Mouse (Mus musculus) neural tube, embryonic 12.5 days (tissue): ENCODE results near the gene Wrb. TPM values are rescaled to one million over a fixed set of nuclear protein-coding genes. Genes with fewer than 3 reads are reported as not detected.
A peak's percentile ranks its signal among the peaks of the same experiment; 100 is the strongest.
"Not testable (repeated sequence)": the region's sequence is repeated elsewhere in the genome, so short reads cannot be mapped to it uniquely, and the experiment has no call there.

ENCODE experiments used
- ATAC-seq: fragments of 200-750 bp; cut with Nextera tagmentation; 2 replicates; pipeline ENCODE4 v1.8.0; 2017; ENCODE audit warnings: low read depth, mild to moderate bottlenecking, moderate TSS enrichment, moderate library complexity; ENCODE audit not compliant: low FRiP score
- H3K27ac ChIP-seq: fragments of 300-500 bp; sonication (generic); 2 replicates; pipeline ENCODE4 v1.5.1; 2016
- H3K27me3 ChIP-seq: fragments of 300-500 bp; sonication (generic); replicated peaks from 2 replicates; pipeline ENCODE4 v1.6.1; 2016; ENCODE audit warnings: mild to moderate bottlenecking
- H3K36me3 ChIP-seq: fragments of 300-500 bp; sonication (generic); 2 replicates; pipeline ENCODE4 v1.6.1; 2016; ENCODE audit warnings: mild to moderate bottlenecking
- H3K4me1 ChIP-seq: fragments of 300-500 bp; sonication (generic); 2 replicates; pipeline ENCODE4 v1.6.1; 2016
- H3K4me2 ChIP-seq: fragments of 300-500 bp; sonication (generic); replicated peaks from 2 replicates; pipeline ENCODE4 v1.6.1; 2016; ENCODE audit warnings: mild to moderate bottlenecking
- H3K4me3 ChIP-seq: fragments of 300-500 bp; sonication (generic); 2 replicates; pipeline ENCODE4 v1.5.1; 2016
- H3K9ac ChIP-seq: fragments of 300-500 bp; sonication (generic); 2 replicates; pipeline ENCODE4 v1.6.1; 2016; ENCODE audit warnings: mild to moderate bottlenecking
- H3K9me3 ChIP-seq: fragments of 300-500 bp; sonication (generic); 2 replicates; pipeline ENCODE4 v1.6.1; 2016; ENCODE audit warnings: mild to moderate bottlenecking
- WGBS: fragments of 180-500 bp; shearing (Covaris S2); methylation state at CpG from one replicate; pipeline ENCODE4 v1.1.7; 2016; 5-methylcytosine and 5-hydroxymethylcytosine counted together
- polyA plus RNA-seq: library from polyadenylated mRNA; unstranded; fragments of >200 nt; fragmentation: Nextera tagmentation; extraction: Ambion mirVana; gene quantifications from 2 replicates; pipeline ENCODE4 v1.2.1, GENCODE M21; 2016

Wrb gene
- polyA plus RNA-seq, result 120 and 123 TPM in 2 replicates

DNA sequence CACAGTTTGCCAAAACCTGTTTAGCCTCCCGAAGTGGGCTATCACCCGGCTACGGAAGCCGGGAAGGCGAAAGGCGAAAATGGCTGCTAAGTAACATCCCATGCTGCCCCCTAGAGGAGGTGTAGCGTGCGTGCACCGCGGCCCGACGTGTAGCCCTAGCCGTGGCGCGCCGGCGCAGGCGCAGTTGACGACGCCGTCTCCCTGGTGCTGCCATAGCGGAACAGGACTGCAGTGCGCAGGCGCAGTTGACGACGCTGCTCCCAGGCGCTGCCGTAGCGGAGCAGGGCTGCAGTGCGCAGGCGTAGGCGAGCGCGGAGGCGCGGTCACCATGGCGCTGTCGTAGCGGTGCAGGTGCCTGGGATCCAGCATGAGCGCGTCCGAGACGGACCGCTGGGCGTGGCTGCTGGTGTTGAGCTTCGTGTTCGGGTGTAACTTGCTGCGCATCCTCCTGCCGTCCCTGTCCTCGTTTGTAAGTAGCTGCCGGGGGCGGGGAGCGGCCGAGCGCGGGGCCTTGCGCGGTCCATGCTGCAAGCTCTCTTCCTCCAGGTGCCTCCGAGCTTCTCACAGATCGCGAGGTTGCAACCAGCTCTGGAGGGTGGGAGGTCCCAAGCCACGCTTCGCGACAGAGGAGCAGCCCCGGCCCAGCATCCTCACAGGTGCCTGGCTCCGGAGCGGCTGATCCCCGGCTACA is at the start of gene Wrb:
Gene Wrb (plus strand): TSS at position 298 of the 691 bp plus-strand sequence.
- peak; percentile 98 for ATAC-seq
- H3K4me2 ChIP-seq, result peak within 1 kb of the TSS; percentile 78
- H3K9me3 ChIP-seq, result no peaks in the 10 kb centered on the region
- peak within 1 kb of the TSS; percentile 81 for H3K9ac ChIP-seq
- no peaks in the 10 kb centered on the region for H3K27me3 ChIP-seq
- H3K27ac ChIP-seq, result 0 out of 2 replicates have a peak within 1 kb of the TSS, but pooled peaks have one; percentile 50
- WGBS, result under 1% methylated on average over 68 of the region's 68 CpGs
- H3K4me3 ChIP-seq, result peak within 1 kb of the TSS; percentile 84
- H3K36me3 ChIP-seq, result no peaks in the 10 kb centered on the region
- peaks cover 11% of the 10 kb centered on the region for H3K4me1 ChIP-seq

DNA sequence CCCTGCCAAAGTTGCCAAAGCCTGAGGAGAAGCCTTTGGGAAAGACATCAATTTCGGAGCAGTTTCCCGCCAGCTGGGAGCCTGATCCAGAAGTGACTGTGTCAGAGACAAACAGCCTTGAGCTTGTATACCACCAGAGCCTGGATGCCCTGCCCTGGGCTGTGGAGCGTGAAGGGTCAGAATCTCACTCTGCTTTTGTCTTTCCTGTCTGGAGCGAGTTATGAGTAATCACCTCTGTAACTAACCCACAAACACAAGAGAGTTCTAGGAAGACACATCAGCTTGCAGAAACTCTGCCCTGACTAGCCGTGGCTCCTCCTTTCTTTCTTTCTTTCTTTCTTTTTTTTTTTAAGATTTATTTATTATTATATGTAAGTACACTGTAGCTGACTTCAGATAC is 49.2 kb upstream of the Wrb start:
- Histone ChIP-seq H3K9me3 (no peaks in the 10 kb centered on the region), H3K4me2 (no peak overlapping the region), H3K4me3 (no peak overlapping the region), H3K27me3 (no peaks in the 10 kb centered on the region), H3K4me1 (no peaks in the 10 kb centered on the region), H3K36me3 (no peaks in the 10 kb centered on the region), H3K9ac (no peak overlapping the region), H3K27ac (no peak overlapping the region)
- ATAC-seq, result no peak
- 92% methylated on average over 5 of the region's 5 CpGs for WGBS

DNA sequence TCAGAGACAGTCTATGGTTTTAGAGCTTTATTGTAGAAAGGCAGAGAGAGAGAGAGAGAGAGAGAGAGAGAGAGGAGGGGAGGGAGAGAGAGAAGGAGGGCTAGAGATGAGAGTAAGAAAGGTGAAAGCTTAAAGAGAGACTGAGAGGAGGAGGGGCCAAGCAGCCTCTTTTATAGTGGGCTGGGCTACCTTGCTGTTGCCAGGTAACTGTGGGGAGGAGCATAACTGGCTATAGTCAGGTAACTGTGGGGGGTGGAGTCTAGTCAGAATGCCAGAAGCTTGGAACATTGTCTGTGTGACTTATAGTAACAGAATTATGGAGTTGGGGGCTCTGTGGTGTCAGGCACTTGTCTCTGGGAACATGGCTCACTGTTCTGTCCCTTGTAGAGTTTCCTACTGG is 47.4 kb upstream of the Wrb start:
- H3K4me1 ChIP-seq, H3K27me3 ChIP-seq, H3K9ac ChIP-seq, H3K27ac ChIP-seq, H3K9me3 ChIP-seq, H3K4me3 ChIP-seq, H3K36me3 ChIP-seq, H3K4me2 ChIP-seq, ATAC-seq: not testable (repeated sequence)

DNA sequence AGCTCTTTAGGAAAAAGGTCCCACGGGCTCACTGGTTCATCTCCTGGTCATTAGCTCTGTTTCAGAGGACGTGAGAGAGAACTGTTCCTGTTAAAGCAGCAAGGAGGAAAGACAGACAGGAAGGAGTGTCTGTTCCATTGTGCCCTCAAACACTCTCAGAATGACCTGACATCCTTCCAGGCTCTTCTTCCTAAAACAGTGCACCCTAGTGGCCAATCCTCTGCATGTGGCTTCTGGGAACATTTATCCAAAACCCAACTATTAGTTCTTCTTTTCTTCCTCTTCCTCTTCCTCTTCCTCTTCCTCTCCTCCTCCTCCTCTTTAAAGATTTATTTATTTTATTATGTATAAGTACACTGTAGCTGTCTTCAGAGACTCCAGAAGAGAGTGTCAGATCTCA is 42.2 kb upstream of the Wrb start:
- Histone ChIP-seq H3K4me3 (no peak overlapping the region), H3K27me3 (no peaks in the 10 kb centered on the region), H3K9me3 (no peaks in the 10 kb centered on the region), H3K4me1 (no peaks in the 10 kb centered on the region), H3K4me2 (no peak overlapping the region), H3K27ac (no peak overlapping the region), H3K9ac (no peak overlapping the region), H3K36me3 (no peaks in the 10 kb centered on the region)
- WGBS, result 41% methylated on average over 2 of the region's 2 CpGs
- ATAC-seq, result no peak

DNA sequence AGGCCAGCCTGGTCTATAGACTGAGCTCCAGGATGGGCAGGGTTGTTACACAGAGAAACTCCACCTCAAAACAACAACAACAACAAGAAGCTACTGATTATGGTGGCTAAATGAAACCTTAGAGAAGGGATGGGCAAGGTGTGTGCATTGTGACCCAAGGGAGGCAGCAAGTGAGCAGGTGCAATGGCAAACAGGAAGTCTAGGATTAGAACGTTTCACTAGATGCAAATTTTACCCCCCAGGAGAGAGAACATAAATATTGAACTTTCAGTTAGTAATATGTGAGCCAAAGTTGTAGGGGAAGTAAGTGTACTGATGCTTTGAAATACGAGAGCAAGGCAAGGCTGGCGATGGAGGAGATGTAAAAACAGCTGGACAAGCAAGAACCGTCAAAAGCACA is 35.5 kb upstream of the Wrb start:
- no peak for ATAC-seq
- Histone ChIP-seq H3K9me3 (no peaks in the 10 kb centered on the region), H3K27me3 (no peaks in the 10 kb centered on the region), H3K4me1 (no peaks in the 10 kb centered on the region), H3K36me3 (no peaks in the 10 kb centered on the region), H3K9ac (no peak overlapping the region), H3K4me2 (no peak overlapping the region), H3K27ac (no peak overlapping the region), H3K4me3 (no peak overlapping the region)
- 69% methylated on average over 4 of the region's 4 CpGs for WGBS

DNA sequence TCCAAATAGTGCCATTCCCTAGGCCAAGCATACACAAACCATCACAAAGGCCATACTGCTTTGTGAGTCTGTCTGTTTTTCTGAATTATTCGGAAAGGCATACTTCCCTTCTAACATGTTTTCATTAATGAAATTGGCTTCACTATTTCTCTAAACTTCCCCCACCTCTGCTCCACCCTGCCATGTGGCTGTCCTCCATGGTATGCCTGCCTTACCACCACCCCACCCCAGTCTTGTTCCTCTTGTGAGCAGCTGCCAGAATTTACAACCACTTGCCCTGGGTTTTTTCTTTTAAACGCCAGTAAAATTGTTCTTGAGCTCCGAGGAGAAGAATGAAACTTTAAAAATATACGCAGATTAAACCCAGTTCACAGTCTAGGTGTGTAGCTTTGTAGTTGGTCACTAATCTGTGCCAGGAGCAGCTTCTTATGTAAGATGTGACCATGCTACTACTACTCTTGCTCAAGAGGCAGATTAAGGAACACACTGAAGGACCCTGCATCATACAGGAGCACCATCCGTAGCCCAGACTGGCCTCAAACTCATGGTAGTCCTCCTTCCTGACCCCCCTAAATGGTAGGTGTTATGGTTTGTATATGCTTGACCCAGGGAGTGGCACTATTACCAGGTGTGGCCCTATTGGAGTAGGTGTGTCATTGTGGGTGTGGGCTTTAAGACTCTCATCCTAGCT is 34.4 kb upstream of the Wrb start:
- H3K36me3 ChIP-seq, result no peaks in the 10 kb centered on the region
- no peaks in the 10 kb centered on the region for H3K4me1 ChIP-seq
- H3K4me2 ChIP-seq, result no peak overlapping the region
- no peak overlapping the region for H3K9ac ChIP-seq
- H3K4me3 ChIP-seq, result no peak overlapping the region
- 91% methylated on average over 5 of the region's 5 CpGs for WGBS
- H3K27ac ChIP-seq, result no peak overlapping the region
- no peaks in the 10 kb centered on the region for H3K27me3 ChIP-seq
- H3K9me3 ChIP-seq, result no peaks in the 10 kb centered on the region
- ATAC-seq, result no peak

DNA sequence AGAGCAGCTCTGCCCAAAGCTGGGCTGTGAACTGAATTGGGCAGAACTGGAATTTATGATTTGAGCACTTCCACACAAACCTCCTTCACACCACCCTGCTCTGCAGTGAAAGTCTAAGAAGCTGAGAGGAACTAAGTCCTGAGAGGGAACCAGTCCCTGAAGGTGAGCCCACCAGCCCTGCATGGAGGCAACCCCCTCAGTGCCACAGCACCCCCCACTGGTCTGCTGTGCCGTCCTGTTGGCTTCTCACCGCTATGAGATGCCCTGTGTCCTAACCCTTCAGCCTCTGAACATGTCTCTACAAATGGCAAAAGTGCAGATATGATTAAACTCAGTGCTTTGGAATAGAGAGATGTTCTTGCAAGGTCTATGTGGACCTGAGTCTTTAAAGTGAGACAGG is 32.4 kb upstream of the Wrb start:
- 50% methylated on average over 2 of the region's 2 CpGs for WGBS
- H3K36me3 ChIP-seq, result no peaks in the 10 kb centered on the region
- H3K9me3 ChIP-seq, result no peaks in the 10 kb centered on the region
- no peaks in the 10 kb centered on the region for H3K4me1 ChIP-seq
- H3K27me3 ChIP-seq, result no peaks in the 10 kb centered on the region
- no peak overlapping the region for H3K4me2 ChIP-seq
- ATAC-seq, result no peak
- H3K9ac ChIP-seq, result no peak overlapping the region
- H3K27ac ChIP-seq, result no peak overlapping the region
- no peak overlapping the region for H3K4me3 ChIP-seq

DNA sequence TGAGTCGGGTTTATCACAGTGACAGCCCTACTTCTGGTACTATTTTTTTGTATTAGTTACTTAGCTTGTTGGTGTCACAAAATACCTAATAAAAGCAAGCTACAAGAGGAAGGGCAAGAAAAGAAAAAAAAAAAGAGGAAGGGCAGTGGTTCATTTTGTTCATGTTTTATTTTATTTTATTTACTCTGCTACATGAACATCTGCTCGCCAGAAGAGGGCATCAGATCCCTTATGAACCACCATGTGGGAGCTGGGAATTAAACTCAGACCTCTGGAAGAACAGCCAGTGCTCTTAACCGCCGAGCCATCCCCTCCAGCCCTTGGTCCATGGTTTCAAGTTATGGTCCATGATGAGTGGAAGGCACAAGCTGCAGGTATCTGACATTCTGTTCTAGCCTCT is 30.5 kb upstream of the Wrb start:
- Histone ChIP-seq H3K9ac (no peak overlapping the region), H3K4me3 (no peak overlapping the region), H3K4me1 (no peaks in the 10 kb centered on the region), H3K36me3 (no peaks in the 10 kb centered on the region), H3K4me2 (no peak overlapping the region), H3K9me3 (no peaks in the 10 kb centered on the region), H3K27ac (no peak overlapping the region), H3K27me3 (no peaks in the 10 kb centered on the region)
- 46% methylated on average over 4 of the region's 4 CpGs for WGBS
- no peak for ATAC-seq

DNA sequence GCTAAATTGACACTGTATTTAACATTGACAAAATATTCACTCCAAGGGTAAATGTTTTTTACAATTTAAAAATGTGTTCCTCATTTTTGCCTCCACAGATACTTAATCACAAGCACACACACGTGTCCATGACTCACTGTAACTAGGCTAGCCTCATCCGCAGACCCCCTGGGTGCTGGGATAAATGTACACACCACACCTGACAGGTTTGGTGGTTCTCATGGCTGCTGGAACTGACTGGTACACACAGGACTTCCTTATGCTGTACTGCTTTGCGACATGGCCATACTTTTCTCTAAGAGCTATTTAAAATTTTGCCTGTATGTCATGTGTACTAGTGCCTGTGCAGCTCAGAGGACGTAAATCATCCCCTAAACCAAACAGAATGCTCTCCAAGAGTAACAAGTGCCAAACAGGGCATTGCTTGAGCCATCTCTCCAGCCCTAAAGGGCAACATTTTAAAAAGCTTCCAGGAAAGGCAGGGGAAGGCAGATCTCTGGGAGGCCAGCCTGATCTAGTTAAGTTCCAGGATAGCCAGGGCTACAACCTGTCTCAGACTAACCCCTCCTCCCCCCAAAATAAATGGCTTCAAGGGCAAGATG is 25.1 kb upstream of the Wrb start:
- Histone ChIP-seq H3K27me3 (no peaks in the 10 kb centered on the region), H3K9me3 (no peaks in the 10 kb centered on the region), H3K27ac (no peak overlapping the region), H3K36me3 (peaks cover 43% of the 10 kb centered on the region), H3K4me2 (no peak overlapping the region), H3K4me1 (peaks cover 3% of the 10 kb centered on the region; the same call in 1 of the 2 replicates), H3K4me3 (no peak overlapping the region), H3K9ac (no peak overlapping the region)
- WGBS, result 83% methylated on average over 4 of the region's 4 CpGs
- ATAC-seq, result no peak

DNA sequence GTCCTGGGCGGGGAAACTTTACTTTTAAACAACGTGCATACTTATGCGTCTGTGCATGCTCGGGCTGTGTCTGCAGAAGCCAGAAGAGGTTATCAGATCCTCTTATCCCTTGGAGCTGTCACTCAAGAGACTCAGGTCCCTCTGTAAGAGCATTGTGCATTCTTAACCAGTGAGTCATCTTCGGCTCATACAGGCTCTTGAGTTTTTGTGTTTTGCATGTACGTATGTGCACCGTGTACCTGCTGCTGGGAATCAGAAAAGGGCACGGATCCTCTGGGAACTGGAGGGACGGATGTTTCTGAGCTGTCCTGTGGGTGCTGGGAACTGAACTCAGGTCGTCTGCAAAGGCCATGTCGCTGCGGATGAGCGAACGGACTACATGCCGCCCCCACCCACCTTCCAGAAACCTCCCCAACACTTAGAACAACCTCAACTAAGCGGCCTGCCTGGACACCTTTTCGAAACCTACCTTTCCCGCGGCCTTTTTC is 18.5 kb upstream of the Wrb start:
- Histone ChIP-seq H3K9me3 (no peaks in the 10 kb centered on the region), H3K27ac (peak overlapping the region; percentile 90), H3K27me3 (no peaks in the 10 kb centered on the region), H3K36me3 (peaks cover 34% of the 10 kb centered on the region), H3K4me3 (peak overlapping the region; percentile 96), H3K4me2 (peak overlapping the region; percentile 83), H3K4me1 (peaks cover 24% of the 10 kb centered on the region), H3K9ac (peak overlapping the region; percentile 97)
- WGBS, result 10% methylated on average over 19 of the region's 19 CpGs
- no peak for ATAC-seq

DNA sequence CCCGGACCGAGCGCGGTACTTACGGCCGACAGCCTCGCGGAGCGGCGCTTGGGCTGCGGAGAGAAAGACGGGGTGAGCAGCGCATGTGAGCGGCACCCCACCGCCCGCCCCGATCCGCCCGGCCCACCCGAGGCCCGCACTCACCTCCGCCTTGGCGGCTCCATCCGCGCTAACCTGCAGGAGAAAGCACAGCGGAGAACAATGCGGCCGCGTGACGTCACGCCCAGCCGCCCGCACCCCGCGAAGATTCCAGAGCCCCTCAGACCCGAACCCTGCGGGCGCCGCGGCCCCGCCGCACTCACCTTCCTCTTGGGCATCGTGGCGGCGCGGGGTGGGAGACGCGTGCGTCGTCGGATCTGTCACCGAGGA is 17.9 kb upstream of the Wrb start:
- H3K9ac ChIP-seq, result peak overlapping the region; percentile 97
- H3K4me2 ChIP-seq, result peak overlapping the region; percentile 83
- H3K4me1 ChIP-seq, result peaks cover 24% of the 10 kb centered on the region
- H3K9me3 ChIP-seq, result no peaks in the 10 kb centered on the region
- peaks cover 33% of the 10 kb centered on the region for H3K36me3 ChIP-seq
- peak overlapping the region; percentile 96 for H3K4me3 ChIP-seq
- ATAC-seq, result peak; percentile 71
- WGBS, result 1% methylated on average over 52 of the region's 52 CpGs
- peak overlapping the region; percentile 90 for H3K27ac ChIP-seq
- no peaks in the 10 kb centered on the region for H3K27me3 ChIP-seq

DNA sequence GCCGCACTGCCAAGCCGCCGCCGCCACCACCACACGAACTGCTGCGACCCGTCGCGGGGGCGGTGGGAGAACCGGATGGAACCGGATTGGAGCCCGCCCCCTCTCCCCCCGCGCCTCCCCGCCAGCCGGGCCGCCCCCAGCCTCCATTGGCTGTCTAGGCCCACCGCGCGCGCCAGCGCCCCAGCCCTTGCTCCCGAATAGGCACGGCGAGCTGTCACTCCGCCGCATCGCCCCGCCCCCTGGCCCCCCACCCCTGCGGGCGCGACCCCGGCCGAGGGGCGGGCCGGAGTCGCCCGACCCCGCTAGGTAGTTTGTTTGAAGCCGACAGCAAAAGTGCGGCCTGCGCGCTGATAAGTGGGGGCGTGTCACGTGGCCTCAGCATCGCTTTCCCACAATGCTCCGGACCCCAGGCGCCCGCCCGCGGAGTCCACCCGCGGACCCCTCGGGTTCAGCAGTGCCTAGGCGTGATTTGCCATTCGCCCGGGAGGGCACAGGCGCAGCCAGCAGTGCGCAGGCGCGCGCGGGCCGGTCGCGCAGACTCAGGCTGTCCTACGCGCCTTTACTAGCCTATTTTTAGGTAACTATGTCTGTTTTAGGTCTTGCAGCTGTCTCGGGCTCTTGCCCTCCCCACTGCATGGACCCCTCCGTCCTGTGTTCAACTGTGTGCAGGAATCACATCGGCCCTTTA is 17.4 kb upstream of the Wrb start, which contains the start of gene Hmgn1:
Gene Hmgn1 (minus strand): TSS at position 73 of the 688 bp plus-strand sequence.
- peak; percentile 98 for ATAC-seq
- H3K36me3 ChIP-seq, result peaks cover 30% of the 10 kb centered on the region
- no peaks in the 10 kb centered on the region for H3K27me3 ChIP-seq
- WGBS, result under 1% methylated on average over 70 of the region's 72 CpGs
- H3K9ac ChIP-seq, result peak within 1 kb of the TSS; percentile 97
- H3K9me3 ChIP-seq, result no peaks in the 10 kb centered on the region
- peak within 1 kb of the TSS; percentile 94 for H3K27ac ChIP-seq
- peak within 1 kb of the TSS; percentile 96 for H3K4me3 ChIP-seq
- peaks cover 24% of the 10 kb centered on the region for H3K4me1 ChIP-seq
- H3K4me2 ChIP-seq, result peak within 1 kb of the TSS; percentile 83
